Mouse (Mus musculus): Measurements from ENCODE around the gene Ddx43.

GRCm38 (mm10) chr9:78394602-78395001 is 975 bp upstream of the Ddx43 start:
- TF ChIP-seq CTCF (IDR thresholded peaks at IDR 0.05; ENCODE audit: low read depth, low read length) (no peak), POLR2A (IDR thresholded peaks at IDR 0.05; ENCODE audit: insufficient read depth, low read length) (no peak), EP300 (IDR thresholded peaks at IDR 0.05; ENCODE audit: insufficient read depth, low read depth, low read length) (no peak)
